Comparison of ENCODE assay signal across 29 mouse cellular contexts in genomic region chr1:59361460-59361859, GRCm38 (mm10).
DNase-seq lines count a peak whose midpoint lies in the region; ATAC-seq and TF ChIP-seq lines count a peak whose summit lies in the region.
"Had no signal": no experiment of that assay in that cellular context is flagged by ENCODE, and none has a peak within 500 bp of the region (broad histone marks: within the 10 kb centered on the region; RNA-seq: fewer than 3 reads in every experiment).

No protein-coding gene starts in this region.

- H3K27me3 ChIP-seq in lung, embryonic 15.5 days: no peaks in the 10 kb centered on the region
- H3K27me3 ChIP-seq in C2C12 (ENCODE audit: control insufficient read depth, insufficient read depth, insufficient read length): no peaks in the 10 kb centered on the region
- H3K27me3 ChIP-seq: embryonic facial prominence, embryonic 15.5 days; forebrain, embryonic 13.5 days; hindbrain, embryonic 15.5 days; limb, embryonic 13.5 days; neural tube, embryonic 12.5 days had no signal

- H3K79me3 ChIP-seq in C2C12 (ENCODE audit: low read depth): no peaks in the 10 kb centered on the region

- 16% methylated on average over 4 of the region's 4 CpGs for WGBS in lung, embryonic 15.5 days

- H3K4me1 ChIP-seq in lung, embryonic 15.5 days: peaks cover 22% of the 10 kb centered on the region
- H3K4me1 ChIP-seq: embryonic facial prominence, embryonic 15.5 days; forebrain, embryonic 13.5 days; hindbrain, embryonic 10.5 days; hindbrain, embryonic 15.5 days; limb, embryonic 13.5 days; neural tube, embryonic 12.5 days had no signal

- H3ac ChIP-seq in C2C12 (ENCODE audit: control insufficient read depth, insufficient read length, low read depth): no peak overlapping the region

- peak; percentile 30 for DNase-seq in heart, adult 11 months
- no peak for DNase-seq in heart, adult 9 months (ENCODE audit: low spot score in 2 of 2)
- no peak for DNase-seq in lung, postnatal 36 days
- peak; percentile 63 for DNase-seq in ZHBTc4 (ENCODE audit: low read depth, low spot score)
- DNase-seq in heart, postnatal 4 days: no peak
- DNase-seq: adrenal gland, postnatal 10 days; cerebellum, adult 8-10 months; cerebellum, postnatal 25 days; gastrocnemius, postnatal 25 days; heart, adult 2 months; heart, postnatal 10 days; kidney, adult 11 months; kidney, postnatal 25 days; right cerebral cortex, adult 18-20 months; spleen, adult 18-20 months; thymus, postnatal 25 days had no signal

- TF ChIP-seq CTCF in C2C12 (IDR thresholded peaks at IDR 0.05; ENCODE audit: control insufficient read depth, insufficient read depth, insufficient read length): no peak

- no peaks in the 10 kb centered on the region for H3K79me2 ChIP-seq in C2C12 (ENCODE audit: control insufficient read depth, insufficient read depth)

- no peak overlapping the region for H3K27ac ChIP-seq in lung, embryonic 15.5 days
- H3K27ac ChIP-seq: embryonic facial prominence, embryonic 10.5 days; embryonic facial prominence, embryonic 15.5 days; forebrain, embryonic 13.5 days; heart, adult 2 months; heart, embryonic 13.5 days; hindbrain, embryonic 10.5 days; hindbrain, embryonic 15.5 days; limb, embryonic 13.5 days; liver, embryonic 14.5 days; neural tube, embryonic 12.5 days had no signal

- no peaks in the 10 kb centered on the region for H3K36me3 ChIP-seq in lung, embryonic 15.5 days
- H3K36me3 ChIP-seq in C2C12 (ENCODE audit: control insufficient read depth, insufficient read depth): no peaks in the 10 kb centered on the region
- H3K36me3 ChIP-seq: embryonic facial prominence, embryonic 10.5 days; embryonic facial prominence, embryonic 15.5 days; heart, embryonic 13.5 days; hindbrain, embryonic 10.5 days; hindbrain, embryonic 15.5 days; limb, embryonic 13.5 days; neural tube, embryonic 12.5 days had no signal

- no peaks in the 10 kb centered on the region for H3K9me3 ChIP-seq in lung, embryonic 15.5 days
- H3K9me3 ChIP-seq: embryonic facial prominence, embryonic 10.5 days; embryonic facial prominence, embryonic 15.5 days; forebrain, embryonic 13.5 days; heart, embryonic 13.5 days; hindbrain, embryonic 10.5 days; hindbrain, embryonic 15.5 days; limb, embryonic 13.5 days; neural tube, embryonic 12.5 days had no signal

- H3K4me2 ChIP-seq in lung, embryonic 15.5 days: no peak overlapping the region
- H3K4me2 ChIP-seq: embryonic facial prominence, embryonic 15.5 days; forebrain, embryonic 13.5 days; heart, embryonic 13.5 days; hindbrain, embryonic 15.5 days; limb, embryonic 13.5 days; neural tube, embryonic 12.5 days had no signal

- no peak overlapping the region for H3K9ac ChIP-seq in lung, embryonic 15.5 days
- H3K9ac ChIP-seq: embryonic facial prominence, embryonic 15.5 days; forebrain, embryonic 13.5 days; heart, embryonic 13.5 days; hindbrain, embryonic 15.5 days; limb, embryonic 13.5 days; liver, embryonic 14.5 days; neural tube, embryonic 12.5 days had no signal

- ATAC-seq in lung, embryonic 15.5 days (ENCODE audit: borderline replicate concordance, extremely low read depth, low FRiP score, low TSS enrichment): peak; percentile 41; the same call in 1 of the 2 replicates
- ATAC-seq: forebrain, embryonic 13.5 days; inflammation-experienced regulatory T-cells, adult 6 months had no signal

- no peak overlapping the region for H3K4me3 ChIP-seq in lung, embryonic 15.5 days
- no peak overlapping the region for H3K4me3 ChIP-seq in C2C12 (ENCODE audit: insufficient read depth, poor library complexity, severe bottlenecking)
- H3K4me3 ChIP-seq: embryonic facial prominence, embryonic 10.5 days; embryonic facial prominence, embryonic 15.5 days; forebrain, embryonic 13.5 days; heart, adult 2 months; heart, embryonic 13.5 days; hindbrain, embryonic 10.5 days; hindbrain, embryonic 15.5 days; limb, embryonic 13.5 days; myocyte; neural tube, embryonic 12.5 days had no signal

TF ChIP-seq in C2C12, 6 proteins besides CTCF, POLR2A, EP300 and RAD21:
- TF ChIP-seq FOSL1 (IDR thresholded peaks at IDR 0.05; ENCODE audit: insufficient read depth, low read length, poor library complexity, severe bottlenecking) (no peak), USF1 (IDR thresholded peaks at IDR 0.05; ENCODE audit: low read depth) (peak; percentile 33)
TF ChIP-seq in C2C12: peak in this region for 1.

Comparison
In these comparisons a context has a peak if more than half of its experiments do, and no peak if none do; other contexts are left out.
1. DNase-seq: peak in heart, adult 11 months (single experiment) and ZHBTc4 (single experiment); none in heart, adult 9 months (0 of 2), lung, postnatal 36 days (single experiment) and heart, postnatal 4 days (single experiment).